In genomic region chr16:21333223-21333951, GRCm38 (mm10) we compare ENCODE assay signal across 8 mouse cellular contexts.
DNase-seq lines count a peak whose midpoint lies in the region; ATAC-seq and TF ChIP-seq lines count a peak whose summit lies in the region.

No protein-coding gene starts in this region.

- H3K4me3 ChIP-seq in E14TG2a.4 (replicated peaks; ENCODE audit: low read length), result peak overlapping the region; percentile 82
- peak overlapping the region; percentile 63 for H3K4me3 ChIP-seq in forebrain, embryonic 13.5 days
- H3K4me3 ChIP-seq in liver, embryonic 15.5 days (replicated peaks), result peak overlapping the region; percentile 81
- peak overlapping the region; percentile 61 for H3K4me3 ChIP-seq in neural tube, embryonic 11.5 days (ENCODE audit: low read depth, low read length)
- peak overlapping the region; percentile 67 for H3K4me3 ChIP-seq in stomach, embryonic 16.5 days (replicated peaks; ENCODE audit: low read length)

- DNase-seq in heart, postnatal 10 days, result peak; percentile 93 to 96
- peak; percentile 93 to 96 for DNase-seq in kidney, postnatal 4 days
- DNase-seq in neural tube, embryonic 11.5 days (ENCODE audit: low spot score), result peak; percentile 92

- ATAC-seq in cerebellum, adult (ENCODE audit: insufficient number of reproducible peaks, low FRiP score, low TSS enrichment), result peak; percentile 90
- ATAC-seq in forebrain, embryonic 13.5 days, result peak; percentile 95
- ATAC-seq in liver, embryonic 15.5 days (ENCODE audit: insufficient read depth), result peak; percentile 93
- ATAC-seq in neural tube, embryonic 11.5 days (ENCODE audit: insufficient read depth, low FRiP score, low TSS enrichment), result peak; percentile 91
- peak; percentile 93 for ATAC-seq in stomach, embryonic 16.5 days (ENCODE audit: insufficient read depth, low FRiP score)

- WGBS in forebrain, embryonic 13.5 days, result under 1% methylated on average over 44 of the region's 44 CpGs
- WGBS in liver, embryonic 15.5 days (ENCODE audit: insufficient replicate concordance), result 1% methylated on average over 44 of the region's 44 CpGs
- 1% methylated on average over 44 of the region's 44 CpGs for WGBS in neural tube, embryonic 11.5 days
- under 1% methylated on average over 44 of the region's 44 CpGs for WGBS in stomach, embryonic 16.5 days

- H3K27me3 ChIP-seq in E14TG2a.4 (ENCODE audit: insufficient read depth, low read length), result peaks cover 6% of the 10 kb centered on the region
- H3K27me3 ChIP-seq in forebrain, embryonic 13.5 days, result peaks cover 33% of the 10 kb centered on the region
- no peaks in the 10 kb centered on the region for H3K27me3 ChIP-seq in liver, embryonic 15.5 days
- no peaks in the 10 kb centered on the region for H3K27me3 ChIP-seq in neural tube, embryonic 11.5 days (ENCODE audit: control insufficient read depth, insufficient read depth, low read length)
- H3K27me3 ChIP-seq in stomach, embryonic 16.5 days (ENCODE audit: control insufficient read depth, insufficient read depth, low read length), result no peaks in the 10 kb centered on the region

- H3K4me2 ChIP-seq in forebrain, embryonic 13.5 days, result peak overlapping the region; percentile 73
- peak overlapping the region; percentile 86 for H3K4me2 ChIP-seq in liver, embryonic 15.5 days
- H3K4me2 ChIP-seq in neural tube, embryonic 11.5 days (ENCODE audit: low read depth), result peak overlapping the region; percentile 73
- peak overlapping the region; percentile 94 for H3K4me2 ChIP-seq in stomach, embryonic 16.5 days (ENCODE audit: low read depth, low read length)

- intact Hi-C loops in heart, postnatal 10 days (cut with DNase I), result no loop called here

- peak overlapping the region; percentile 78 for H3K9ac ChIP-seq in forebrain, embryonic 13.5 days
- H3K9ac ChIP-seq in liver, embryonic 15.5 days, result peak overlapping the region; percentile 82
- peak overlapping the region; percentile 72 for H3K9ac ChIP-seq in neural tube, embryonic 11.5 days (ENCODE audit: low read length)
- peak overlapping the region; percentile 89 for H3K9ac ChIP-seq in stomach, embryonic 16.5 days (ENCODE audit: low read length)

- peak overlapping the region; percentile 94 for H3K27ac ChIP-seq in forebrain, embryonic 13.5 days
- H3K27ac ChIP-seq in liver, embryonic 15.5 days (replicated peaks), result peak overlapping the region; percentile 90
- peak overlapping the region; percentile 81 for H3K27ac ChIP-seq in neural tube, embryonic 11.5 days (ENCODE audit: low read depth, low read length)
- H3K27ac ChIP-seq in stomach, embryonic 16.5 days (ENCODE audit: low read length), result peak overlapping the region; percentile 96

- H3K36me3 ChIP-seq in E14TG2a.4 (ENCODE audit: insufficient read depth, low read length), result peaks cover 3% of the 10 kb centered on the region; the same call in 1 of the 2 replicates
- no peaks in the 10 kb centered on the region for H3K36me3 ChIP-seq in forebrain, embryonic 13.5 days (ENCODE audit: poor library complexity, severe bottlenecking)
- H3K36me3 ChIP-seq in liver, embryonic 15.5 days (replicated peaks), result 0 out of 2 replicates have a peak, but pooled peaks cover 3% of the 10 kb centered on the region
- no peaks in the 10 kb centered on the region for H3K36me3 ChIP-seq in neural tube, embryonic 11.5 days (ENCODE audit: control insufficient read depth, insufficient read depth, low read length)
- 0 out of 2 replicates have a peak, but pooled peaks cover 3% of the 10 kb centered on the region for H3K36me3 ChIP-seq in stomach, embryonic 16.5 days (ENCODE audit: control insufficient read depth, insufficient read depth, low read length)

- H3K9me3 ChIP-seq in E14TG2a.4 (ENCODE audit: low read length), result no peaks in the 10 kb centered on the region
- H3K9me3 ChIP-seq in forebrain, embryonic 13.5 days (replicated peaks), result no peaks in the 10 kb centered on the region
- no peaks in the 10 kb centered on the region for H3K9me3 ChIP-seq in liver, embryonic 15.5 days (replicated peaks)
- H3K9me3 ChIP-seq in neural tube, embryonic 11.5 days (ENCODE audit: control insufficient read depth, low read length), result no peaks in the 10 kb centered on the region
- no peaks in the 10 kb centered on the region for H3K9me3 ChIP-seq in stomach, embryonic 16.5 days (replicated peaks; ENCODE audit: control insufficient read depth, low read length)

- no peak for TF ChIP-seq CTCF in E14TG2a.4 (conservative IDR thresholded peaks at IDR 0.05; ENCODE audit: low read length)

- peaks cover 23% of the 10 kb centered on the region for H3K4me1 ChIP-seq in E14TG2a.4 (replicated peaks; ENCODE audit: low read depth, low read length)
- H3K4me1 ChIP-seq in forebrain, embryonic 13.5 days, result peaks cover 27% of the 10 kb centered on the region
- peaks cover 26% of the 10 kb centered on the region for H3K4me1 ChIP-seq in liver, embryonic 15.5 days (replicated peaks)
- no peaks in the 10 kb centered on the region for H3K4me1 ChIP-seq in neural tube, embryonic 11.5 days (ENCODE audit: control insufficient read depth, insufficient read depth, low read length)
- peaks cover 18% of the 10 kb centered on the region for H3K4me1 ChIP-seq in stomach, embryonic 16.5 days (ENCODE audit: control insufficient read depth, insufficient read depth, low read length)

Comparison
In these comparisons a context has a peak if more than half of its experiments do, and no peak if none do; other contexts are left out.
1. Peak in every context shown above with its lines: DNase-seq, ATAC-seq, H3K4me3 ChIP-seq and H3K27ac ChIP-seq.